Mouse (Mus musculus): ENCODE data around the gene Bach1.

DNA sequence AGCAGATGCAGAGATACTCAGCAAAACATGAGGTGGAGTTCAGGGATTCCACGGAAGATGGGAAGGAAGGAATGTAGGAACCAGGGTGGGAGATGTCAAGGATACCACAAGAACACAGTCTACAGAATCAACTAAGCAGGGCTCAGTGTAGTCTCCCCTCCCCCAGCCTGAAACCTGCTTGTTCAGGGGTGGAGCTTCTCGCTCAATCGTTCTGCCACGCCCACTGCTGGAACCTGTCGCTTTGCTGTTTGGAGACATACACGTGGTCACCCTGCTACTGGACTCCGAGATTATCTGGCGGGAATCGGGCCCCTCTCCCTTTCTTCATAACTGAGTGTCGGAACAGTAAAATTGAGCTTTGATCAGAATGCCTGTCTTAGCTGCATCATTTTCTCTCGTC lies 20.1 kb upstream of the Bach1 start:
- no peak for TF ChIP-seq CTCF (IDR thresholded peaks at IDR 0.05; ENCODE audit: control insufficient read depth, insufficient read depth, insufficient read length)
- TF ChIP-seq MYOD1 (IDR thresholded peaks at IDR 0.05; ENCODE audit: control insufficient read depth, insufficient read length, low read depth), result no peak
- TF ChIP-seq CEBPB (IDR thresholded peaks at IDR 0.05; ENCODE audit: low read depth), result no peak
- TF ChIP-seq MAX (IDR thresholded peaks at IDR 0.05), result no peak

Measured in C2C12 (cell line).